Mouse (Mus musculus): ENCODE data around the gene Ccdc7a. TPM values are rescaled to one million over a fixed set of nuclear protein-coding genes. Genes with fewer than 3 reads are reported as not detected.

The Ccdc7a gene
- polyA plus RNA-seq (2014; fragmentation: Illumina TruSeq; extraction: RNeasy Lipid Tissue Mini Kit (QIAGEN cat#74804)) = not detected

GRCm38 (mm10) chr8:129065417-129065816 lies at the start of gene Ccdc7a:
Gene Ccdc7a (minus strand): TSS chr8:129065517.

GRCm38 (mm10) chr8:129066834-129067233 lies 1.5 kb upstream of the Ccdc7a start, which contains the start of gene Ccdc7b:
Gene Ccdc7b (plus strand): TSS chr8:129067134.

GRCm38 (mm10) chr8:128798594-128798993 lies 266.7 kb downstream of the Ccdc7a start, which contains the start of gene Gm3952:
Gene Gm3952 (minus strand): TSS chr8:128798694.

GRCm38 (mm10) chr8:128685507-128686428 lies 379.5 kb downstream of the Ccdc7a start, which contains the start of gene Itgb1:
Gene Itgb1 (plus strand): TSS chr8:128685654.

Other genes with a start within 250 kb of the Ccdc7a start
- gene Ccdc7b, start 1.6 kb upstream of the Ccdc7a start, polyA plus RNA-seq (2014; fragmentation: Illumina TruSeq; extraction: RNeasy Lipid Tissue Mini Kit (QIAGEN cat#74804)) = not detected
- not detected for gene Gm10999, start 66.1 kb upstream of the Ccdc7a start, polyA plus RNA-seq (2014; fragmentation: Illumina TruSeq; extraction: RNeasy Lipid Tissue Mini Kit (QIAGEN cat#74804))
- gene 2610044O15Rik8, start 168.9 kb upstream of the Ccdc7a start, polyA plus RNA-seq (2014; fragmentation: Illumina TruSeq; extraction: RNeasy Lipid Tissue Mini Kit (QIAGEN cat#74804)) = 91.2 TPM